Mouse (Mus musculus): ENCODE results near the gene Fam50b.

The Fam50b gene

GRCm38 (mm10) chr13:34739071-34739470 is 4.4 kb downstream of the Fam50b start:
- DNase-seq (ENCODE audit: low spot score): no peak

GRCm38 (mm10) chr13:34741254-34741653 is 6.6 kb downstream of the Fam50b start:
- no peak for DNase-seq (ENCODE audit: low spot score)

- no peak for DNase-seq (ENCODE audit: low spot score)
Measured at GRCm38 (mm10) chr13:34741813-34742568, 7.3 kb downstream of the Fam50b start.

- no peak for DNase-seq (ENCODE audit: low spot score)
Measured at GRCm38 (mm10) chr13:34746811-34747210, 12.2 kb downstream of the Fam50b start.

- no peak for DNase-seq (ENCODE audit: low spot score)
Measured at GRCm38 (mm10) chr13:34748530-34748929, 13.9 kb downstream of the Fam50b start.

- no peak for DNase-seq (ENCODE audit: low spot score)
Measured at GRCm38 (mm10) chr13:34759202-34759601, 24.6 kb downstream of the Fam50b start.

GRCm38 (mm10) chr13:34760518-34761287 is 26.1 kb downstream of the Fam50b start:
- DNase-seq (ENCODE audit: low spot score): no peak

- peak; percentile 52 for DNase-seq (ENCODE audit: low spot score)
Measured at GRCm38 (mm10) chr13:34762136-34762535, 27.5 kb downstream of the Fam50b start.

- no peak for DNase-seq (ENCODE audit: low spot score)
Measured at GRCm38 (mm10) chr13:34762865-34763264, 28.2 kb downstream of the Fam50b start.

GRCm38 (mm10) chr13:34765269-34765668 is 30.6 kb downstream of the Fam50b start:
- DNase-seq (ENCODE audit: low spot score): no peak

- peak; percentile 38 for DNase-seq (ENCODE audit: low spot score)
Measured at GRCm38 (mm10) chr13:34766572-34766971, 31.9 kb downstream of the Fam50b start.

GRCm38 (mm10) chr13:34767527-34768292 is 33.1 kb downstream of the Fam50b start:
- DNase-seq (ENCODE audit: low spot score): no peak

GRCm38 (mm10) chr13:34776767-34777166 is 42.1 kb downstream of the Fam50b start:
- DNase-seq (ENCODE audit: low spot score): peak; percentile 12

- no peak for DNase-seq (ENCODE audit: low spot score)
Measured at GRCm38 (mm10) chr13:34780856-34781610, 46.4 kb downstream of the Fam50b start.

GRCm38 (mm10) chr13:34781611-34782009 is 47.0 kb downstream of the Fam50b start:
- DNase-seq (ENCODE audit: low spot score): no peak

GRCm38 (mm10) chr13:34784818-34785217 is 50.2 kb downstream of the Fam50b start:
- DNase-seq (ENCODE audit: low spot score): peak; percentile 36

- DNase-seq (ENCODE audit: low spot score): peak; percentile 18
Measured at GRCm38 (mm10) chr13:34786634-34787033, 52.0 kb downstream of the Fam50b start.

GRCm38 (mm10) chr13:34787546-34787945 is 52.9 kb downstream of the Fam50b start:
- DNase-seq (ENCODE audit: low spot score): no peak

- peak; percentile 37 for DNase-seq (ENCODE audit: low spot score)
Measured at GRCm38 (mm10) chr13:34789176-34789818, 54.6 kb downstream of the Fam50b start.

- DNase-seq (ENCODE audit: low spot score): no peak
Measured at GRCm38 (mm10) chr13:34793066-34793465, 58.4 kb downstream of the Fam50b start.

GRCm38 (mm10) chr13:34793816-34794215 is 59.2 kb downstream of the Fam50b start:
- peak; percentile 35 for DNase-seq (ENCODE audit: low spot score)
